Mouse (Mus musculus): Measurements from ENCODE around the gene Wdr82.

DNA sequence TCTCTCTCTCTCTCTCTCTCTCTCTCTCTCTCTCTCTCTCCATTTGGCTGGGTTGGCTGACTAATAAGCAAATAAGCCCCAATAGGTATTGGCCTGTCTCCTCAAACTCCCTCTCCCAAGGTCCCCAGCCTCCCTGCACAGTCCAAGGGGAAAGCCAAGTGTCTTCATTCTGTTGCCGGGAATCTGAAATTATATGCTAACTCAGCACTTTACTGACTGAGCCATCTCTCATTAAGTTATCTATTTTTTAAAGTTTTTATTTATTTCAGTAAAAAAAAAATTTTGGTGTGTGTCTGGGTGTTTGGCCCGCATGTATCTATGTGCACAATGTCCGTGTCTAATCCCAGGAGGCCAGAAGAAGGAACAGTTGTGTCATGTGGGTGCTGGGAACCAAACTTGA is 31.2 kb downstream of the Wdr82 start:
- TF ChIP-seq CTCF (IDR thresholded peaks at IDR 0.05; ENCODE audit: borderline replicate concordance, control insufficient read depth, extremely low read depth, insufficient read depth, low read length, poor library complexity) (no peak), POLR2A (IDR thresholded peaks at IDR 0.05; ENCODE audit: control insufficient read depth, extremely low read depth, insufficient read depth, low read length, poor library complexity) (no peak)

Data from thymus, adult 2 months (tissue).